Mouse (Mus musculus): ENCODE measurements around the gene Heyl. TPM values are rescaled to one million over a fixed set of nuclear protein-coding genes. Genes with fewer than 3 reads are reported as not detected.

Heyl gene
- polyA plus RNA-seq, 1 experiment from 2014 or later, result 34.9 TPM

DNA sequence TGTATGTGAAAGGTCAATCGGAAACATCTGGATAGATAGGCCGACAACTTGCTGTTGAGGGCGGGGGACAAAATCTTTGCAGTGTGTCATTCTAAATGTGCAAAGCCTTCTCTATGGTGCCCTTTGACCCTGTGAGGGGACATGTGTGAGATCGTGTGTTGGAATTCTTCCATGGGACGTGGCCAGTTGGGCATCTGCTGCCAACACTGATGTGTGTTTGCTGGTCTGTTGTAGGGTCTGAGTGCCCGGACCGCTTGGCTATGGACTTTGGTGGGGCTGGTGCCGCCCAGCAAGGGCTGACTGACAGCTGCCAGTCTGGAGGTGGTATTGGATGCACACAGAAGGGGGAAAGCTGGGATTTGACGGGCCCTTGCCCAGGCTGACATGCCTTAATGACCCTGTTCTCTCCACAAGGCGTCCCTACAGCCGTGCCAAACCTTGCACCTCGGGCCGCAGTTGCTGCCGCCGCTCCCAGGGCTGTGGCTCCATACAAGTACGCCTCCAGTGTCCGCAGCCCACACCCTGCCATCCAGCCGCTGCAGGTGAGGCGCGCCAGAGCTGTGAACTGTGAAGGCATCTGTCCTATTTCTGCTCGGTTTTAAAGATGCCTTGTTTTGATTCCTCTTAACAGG, 62.3 kb downstream of the Heyl start:
- Histone ChIP-seq H3K4me1 (ENCODE audit: insufficient read depth) (no peaks in the 10 kb centered on the region), H3K9ac (no peak overlapping the region), H3K4me3 (ENCODE audit: low read depth, low read length) (no peak overlapping the region), H3K4me2 (no peak overlapping the region), H3K9me3 (ENCODE audit: low read depth, low read length) (no peaks in the 10 kb centered on the region), H3K36me3 (ENCODE audit: insufficient read depth) (peaks cover 95% of the 10 kb centered on the region), H3K27me3 (ENCODE audit: insufficient read depth, low read length) (no peaks in the 10 kb centered on the region), H3K27ac (ENCODE audit: low read depth) (no peak overlapping the region)
- no peak for ATAC-seq (ENCODE audit: insufficient read depth)
- DNase-seq, result no peak
- TF ChIP-seq CTCF (IDR thresholded peaks at IDR 0.05; ENCODE audit: low read depth), result no peak
- 88% methylated on average over 21 of the region's 21 CpGs for WGBS

- Histone ChIP-seq H3K27ac (ENCODE audit: low read depth) (no peak overlapping the region), H3K27me3 (ENCODE audit: insufficient read depth, low read length) (no peaks in the 10 kb centered on the region), H3K4me1 (ENCODE audit: insufficient read depth) (no peaks in the 10 kb centered on the region), H3K4me3 (ENCODE audit: low read depth, low read length) (no peak overlapping the region), H3K4me2 (no peak overlapping the region), H3K9ac (no peak overlapping the region), H3K9me3 (ENCODE audit: low read depth, low read length) (no peaks in the 10 kb centered on the region), H3K36me3 (ENCODE audit: insufficient read depth) (peaks cover 91% of the 10 kb centered on the region)
- no peak for DNase-seq
- ATAC-seq (ENCODE audit: insufficient read depth), result no peak
- TF ChIP-seq CTCF (IDR thresholded peaks at IDR 0.05; ENCODE audit: low read depth), result no peak
- WGBS, result 84% methylated on average over 5 of the region's 5 CpGs
Observed at GRCm38 (mm10) chr4:123296148-123296534, 62.8 kb downstream of the Heyl start.

GRCm38 (mm10) chr4:123297195-123297960, 64.0 kb downstream of the Heyl start:
- ATAC-seq (ENCODE audit: insufficient read depth) (no peak), DNase-seq (no peak)
- Histone ChIP-seq H3K9me3 (ENCODE audit: low read depth, low read length) (no peaks in the 10 kb centered on the region), H3K27me3 (ENCODE audit: insufficient read depth, low read length) (no peaks in the 10 kb centered on the region), H3K4me1 (ENCODE audit: insufficient read depth) (no peaks in the 10 kb centered on the region), H3K4me2 (no peak overlapping the region), H3K4me3 (ENCODE audit: low read depth, low read length) (no peak overlapping the region), H3K9ac (no peak overlapping the region), H3K36me3 (ENCODE audit: insufficient read depth) (peaks cover 88% of the 10 kb centered on the region), H3K27ac (ENCODE audit: low read depth) (no peak overlapping the region)
- WGBS, result 92% methylated on average over 21 of the region's 22 CpGs
- TF ChIP-seq CTCF (IDR thresholded peaks at IDR 0.05; ENCODE audit: low read depth), result no peak

DNA sequence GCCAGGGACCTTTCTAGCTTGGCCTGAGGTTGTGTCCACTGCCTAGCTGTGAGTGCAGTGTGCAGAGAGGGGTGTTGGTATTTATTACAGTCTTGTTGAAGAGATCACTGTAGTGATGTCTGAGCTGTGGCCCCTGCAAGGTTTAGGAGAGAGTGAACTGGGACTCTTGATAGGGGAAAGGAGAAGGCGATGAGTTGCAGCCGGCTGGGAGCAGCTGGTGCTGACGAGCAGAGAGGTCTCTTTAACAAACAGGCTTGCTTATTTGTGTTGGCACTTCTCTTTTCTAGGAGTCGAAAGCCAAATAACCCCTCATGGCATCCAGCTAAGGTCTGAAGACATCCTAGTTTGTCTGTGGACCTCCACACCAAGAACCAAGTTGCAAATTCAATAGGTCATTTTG, 64.9 kb downstream of the Heyl start:
- H3K9ac ChIP-seq, result no peak overlapping the region
- H3K27me3 ChIP-seq (ENCODE audit: insufficient read depth, low read length), result no peaks in the 10 kb centered on the region
- TF ChIP-seq CTCF (IDR thresholded peaks at IDR 0.05; ENCODE audit: low read depth), result no peak
- H3K4me3 ChIP-seq (ENCODE audit: low read depth, low read length), result no peak overlapping the region
- peaks cover 88% of the 10 kb centered on the region for H3K36me3 ChIP-seq (ENCODE audit: insufficient read depth)
- no peaks in the 10 kb centered on the region for H3K4me1 ChIP-seq (ENCODE audit: insufficient read depth)
- 72% methylated on average over 4 of the region's 4 CpGs for WGBS
- H3K9me3 ChIP-seq (ENCODE audit: low read depth, low read length), result no peaks in the 10 kb centered on the region
- no peak overlapping the region for H3K27ac ChIP-seq (ENCODE audit: low read depth)
- ATAC-seq (ENCODE audit: insufficient read depth) (no peak), DNase-seq (no peak)
- no peak overlapping the region for H3K4me2 ChIP-seq

- Histone ChIP-seq H3K4me1 (ENCODE audit: insufficient read depth) (no peaks in the 10 kb centered on the region), H3K9ac (no peak overlapping the region), H3K4me2 (no peak overlapping the region), H3K27me3 (ENCODE audit: insufficient read depth, low read length) (no peaks in the 10 kb centered on the region), H3K27ac (ENCODE audit: low read depth) (no peak overlapping the region), H3K9me3 (ENCODE audit: low read depth, low read length) (no peaks in the 10 kb centered on the region), H3K4me3 (ENCODE audit: low read depth, low read length) (no peak overlapping the region), H3K36me3 (ENCODE audit: insufficient read depth) (peaks cover 81% of the 10 kb centered on the region)
- 95% methylated on average over 11 of the region's 11 CpGs for WGBS
- no peak for ATAC-seq (ENCODE audit: insufficient read depth)
- TF ChIP-seq CTCF (IDR thresholded peaks at IDR 0.05; ENCODE audit: low read depth), result no peak
- no peak for DNase-seq
Observed at GRCm38 (mm10) chr4:123298980-123299670, 65.8 kb downstream of the Heyl start.

Other genes starting within 250 kb of the Heyl start
- 15.2 and 16.5 TPM in 2 replicates for gene Mycl, start 237.9 kb upstream of the Heyl start, polyA plus RNA-seq (2014; fragmentation: Nextera tagmentation; extraction: Ambion mirVana)
- gene Trit1, start 217.0 kb upstream of the Heyl start, polyA plus RNA-seq (2014; fragmentation: Nextera tagmentation; extraction: Ambion mirVana), result 16.4 and 20.9 TPM in 2 replicates
- gene Bmp8b, start 128.4 kb upstream of the Heyl start, polyA plus RNA-seq (2014; fragmentation: Nextera tagmentation; extraction: Ambion mirVana), result 0.70 and 0.79 TPM in 2 replicates
- gene Oxct2b, start 117.3 kb upstream of the Heyl start, polyA plus RNA-seq (2014; fragmentation: Nextera tagmentation; extraction: Ambion mirVana), result not detected in 2 replicates
- 109 and 110 TPM in 2 replicates for gene Ppie, start 93.6 kb upstream of the Heyl start, polyA plus RNA-seq (2014; fragmentation: Nextera tagmentation; extraction: Ambion mirVana)
- gene Hpcal4, start 50.3 kb upstream of the Heyl start, polyA plus RNA-seq (2014; fragmentation: Nextera tagmentation; extraction: Ambion mirVana), result 0.23 and 0.37 TPM in 2 replicates
- 0.20 TPM in 1 of 2 replicates, not detected in the other for gene Nt5c1a, start 32.1 kb upstream of the Heyl start, polyA plus RNA-seq (2014; fragmentation: Nextera tagmentation; extraction: Ambion mirVana)
- gene Pabpc4, start 28.8 kb downstream of the Heyl start, polyA plus RNA-seq (2014; fragmentation: Nextera tagmentation; extraction: Ambion mirVana), result 46.1 and 50.0 TPM in 2 replicates
- not detected in 2 replicates for gene Oxct2a, start 90.1 kb downstream of the Heyl start, polyA plus RNA-seq (2014; fragmentation: Nextera tagmentation; extraction: Ambion mirVana)
- gene Bmp8a, start 109.7 kb downstream of the Heyl start, polyA plus RNA-seq (2014; fragmentation: Nextera tagmentation; extraction: Ambion mirVana), result 0.11 and 0.30 TPM in 2 replicates

Measured in lung, embryonic 14.5 days (tissue).